Mouse (Mus musculus) effector memory CD4-positive, alpha-beta T cell, adult 5 months (primary cell): Measurements from ENCODE around the gene Syt1. TPM values are rescaled to one million over a fixed set of nuclear protein-coding genes. Genes with fewer than 3 reads are reported as not detected.

ENCODE experiments used
- polyA plus RNA-seq: library from polyadenylated mRNA; unstranded; fragments of 100-300 nt; shearing (Covaris generic); gene quantifications from one replicate; pipeline ENCODE4 v1.2.1, GENCODE M21; 2017

The Syt1 gene
- polyA plus RNA-seq = 0.26 TPM

GRCm38 (mm10) chr10:109010241-109011193 lies at the start of gene Syt1:
Syt1 (minus strand) TSS chr10:109010982.

GRCm38 (mm10) chr10:108699946-108700345 lies 310.8 kb downstream of the Syt1 start, which contains the start of gene Gm5136:
Gm5136 (minus strand) TSS chr10:108700160.

